Mouse (Mus musculus) urinary bladder, postnatal 25 days (tissue): ENCODE results near the gene Ptp4a2.
A peak's percentile ranks its signal among the peaks of the same experiment; 100 is the strongest.
"Not testable (repeated sequence)": the region's sequence is repeated elsewhere in the genome, so short reads cannot be mapped to it uniquely, and the experiment has no call there.

ENCODE experiments used
- DNase-seq: peaks from one replicate; pipeline ENCODE4 v3.0.0; 2022; ENCODE audit warnings: low spot score

Ptp4a2 gene

GRCm38 (mm10) chr4:129810798-129811604 is at the start of gene Ptp4a2:
Gene Ptp4a2, plus strand, starts transcription at chr4:129811219.
- peak; percentile 79 for DNase-seq

- DNase-seq: no peak
Measured at GRCm38 (mm10) chr4:129761606-129762005, 49.4 kb upstream of the Ptp4a2 start.

GRCm38 (mm10) chr4:129762496-129762895 is 48.5 kb upstream of the Ptp4a2 start:
- DNase-seq: not testable (repeated sequence)

GRCm38 (mm10) chr4:129765351-129765750 is 45.7 kb upstream of the Ptp4a2 start:
- no peak for DNase-seq

- DNase-seq: no peak
Measured at GRCm38 (mm10) chr4:129767782-129768181, 43.2 kb upstream of the Ptp4a2 start.

- not testable (repeated sequence) for DNase-seq
Measured at GRCm38 (mm10) chr4:129768742-129769141, 42.3 kb upstream of the Ptp4a2 start.

- no peak for DNase-seq
Measured at GRCm38 (mm10) chr4:129770600-129770999, 40.4 kb upstream of the Ptp4a2 start.

GRCm38 (mm10) chr4:129771314-129771671 is 39.7 kb upstream of the Ptp4a2 start:
- no peak for DNase-seq

- DNase-seq: no peak
Measured at GRCm38 (mm10) chr4:129771672-129772521, 39.1 kb upstream of the Ptp4a2 start.

GRCm38 (mm10) chr4:129781881-129782675 is 28.9 kb upstream of the Ptp4a2 start:
- no peak for DNase-seq

GRCm38 (mm10) chr4:129782857-129783331 is 28.1 kb upstream of the Ptp4a2 start:
- DNase-seq: no peak

GRCm38 (mm10) chr4:129783506-129783905 is 27.5 kb upstream of the Ptp4a2 start:
- DNase-seq: no peak

- DNase-seq: peak; percentile 65
Measured at GRCm38 (mm10) chr4:129785178-129785577, 25.8 kb upstream of the Ptp4a2 start.

- no peak for DNase-seq
Measured at GRCm38 (mm10) chr4:129788693-129789092, 22.3 kb upstream of the Ptp4a2 start.

- DNase-seq: no peak
Measured at GRCm38 (mm10) chr4:129789635-129790034, 21.4 kb upstream of the Ptp4a2 start.

- DNase-seq: no peak
Measured at GRCm38 (mm10) chr4:129790475-129790874, 20.5 kb upstream of the Ptp4a2 start.

GRCm38 (mm10) chr4:129791399-129791798 is 19.6 kb upstream of the Ptp4a2 start:
- no peak for DNase-seq

- no peak for DNase-seq
Measured at GRCm38 (mm10) chr4:129792666-129793202, 18.3 kb upstream of the Ptp4a2 start.

GRCm38 (mm10) chr4:129793713-129794329 is 17.2 kb upstream of the Ptp4a2 start:
- peak; percentile 64 for DNase-seq

- DNase-seq: peak; percentile 44
Measured at GRCm38 (mm10) chr4:129795151-129795860, 15.7 kb upstream of the Ptp4a2 start.

GRCm38 (mm10) chr4:129795861-129796260 is 15.2 kb upstream of the Ptp4a2 start:
- no peak for DNase-seq
